Mouse (Mus musculus) CH12.LX (cell line): ENCODE results near the gene Olfr606.
"Not testable (repeated sequence)": the region's sequence is repeated elsewhere in the genome, so short reads cannot be mapped to it uniquely, and the experiment has no call there.

ENCODE experiments used
- CHD2 ChIP-seq: IDR thresholded peaks from 2 replicates; pipeline ENCODE4 v1.6.1; 2011; ENCODE audit warnings: low read length, improper control_type of control experiment
- CTCF ChIP-seq, 2 experiments: IDR thresholded peaks in 1 of 2; conservative IDR thresholded peaks in 1 of 2; 2 replicates each; pipeline ENCODE4 v1.5.1; 2011 to 2012; ENCODE audit warnings: low read depth in 2 of 2, low read length in 2 of 2, improper control_type of control experiment in 1 of 2, inconsistent platforms in 1 of 2, mild to moderate bottlenecking in 1 of 2, moderate library complexity in 1 of 2
- ELF1 ChIP-seq: IDR thresholded peaks from 2 replicates; pipeline ENCODE4 v1.6.1; 2014; ENCODE audit warnings: low read depth, mild to moderate bottlenecking, inconsistent platforms, low read length, improper control_type of control experiment
- EP300 ChIP-seq: IDR thresholded peaks from 2 replicates; pipeline ENCODE4 v1.6.1; 2011; ENCODE audit warnings: low read length, improper control_type of control experiment
- JUN ChIP-seq: IDR thresholded peaks from 2 replicates; pipeline ENCODE4 v1.6.1; 2011; ENCODE audit warnings: low read depth, mild to moderate bottlenecking, low read length, improper control_type of control experiment, moderate library complexity; ENCODE audit not compliant: insufficient read depth
- MAFK ChIP-seq: IDR thresholded peaks from 2 replicates; pipeline ENCODE4 v1.6.1; 2011; ENCODE audit warnings: low read length, improper control_type of control experiment; ENCODE audit not compliant: insufficient replicate concordance
- MAX ChIP-seq: IDR thresholded peaks from 2 replicates; pipeline ENCODE4 v1.6.1; 2011; ENCODE audit warnings: low read length, improper control_type of control experiment
- POLR2A ChIP-seq: IDR thresholded peaks from 2 replicates; pipeline ENCODE4 v1.6.1; 2011; ENCODE audit warnings: low read depth, mild to moderate bottlenecking, improper control_type of control experiment, low read length
- POLR2AphosphoS2 ChIP-seq: IDR thresholded peaks from 2 replicates; pipeline ENCODE4 v1.6.1; 2011; ENCODE audit warnings: low read depth, low read length, improper control_type of control experiment
- RCOR1 ChIP-seq: conservative IDR thresholded peaks from 2 replicates; pipeline ENCODE4 v1.6.1; 2012; ENCODE audit warnings: low read depth, mild to moderate bottlenecking, inconsistent platforms, low read length, improper control_type of control experiment
- USF2 ChIP-seq: conservative IDR thresholded peaks from 2 replicates; pipeline ENCODE4 v1.6.1; 2011; ENCODE audit warnings: low read depth, low read length, improper control_type of control experiment
- ZC3H11A ChIP-seq: IDR thresholded peaks from 2 replicates; pipeline ENCODE4 v1.6.1; 2012; ENCODE audit warnings: low read depth, mild to moderate bottlenecking, inconsistent platforms, low read length, improper control_type of control experiment
- ZMIZ1 ChIP-seq: IDR thresholded peaks from 2 replicates; pipeline ENCODE4 v1.6.1; 2012; ENCODE audit warnings: low read depth, mild to moderate bottlenecking, inconsistent platforms, low read length, improper control_type of control experiment
- ZNF384 ChIP-seq: IDR thresholded peaks from 2 replicates; pipeline ENCODE4 v1.6.1; 2012; ENCODE audit warnings: low read depth, low read length, improper control_type of control experiment, inconsistent platforms

DNA sequence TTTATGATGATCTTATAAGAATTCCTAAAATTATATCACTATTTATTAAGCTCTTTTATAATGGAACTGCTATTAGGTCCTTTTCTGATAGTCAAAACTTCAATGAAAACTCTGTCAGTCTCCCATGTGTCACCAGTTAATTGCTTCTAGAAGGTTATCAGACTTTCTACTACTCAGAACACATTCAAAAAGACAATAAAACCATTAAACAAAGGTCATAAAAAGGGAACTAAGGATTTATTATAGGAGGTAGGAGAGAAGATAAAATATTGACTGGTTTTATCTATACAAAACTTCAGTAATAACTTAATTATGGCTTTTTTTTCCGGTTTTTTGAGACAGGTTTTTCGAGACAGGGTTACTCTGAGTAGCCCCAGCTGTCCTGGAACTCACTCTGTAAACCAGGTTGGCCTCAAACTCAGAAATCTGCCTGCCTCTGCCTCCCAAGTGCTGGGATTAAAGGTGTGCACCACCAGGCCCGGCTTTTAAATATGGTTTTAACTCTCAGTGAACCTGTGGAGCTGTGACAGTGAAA, 42.3 kb upstream of the Olfr606 start:
- not testable (repeated sequence) for TF ChIP-seq USF2; ZC3H11A; CTCF (conservative IDR thresholded peaks at IDR 0.05 in 1 of 2, IDR thresholded peaks at IDR 0.05 in 1 of 2; ENCODE audit: low read depth in 2 of 2, low read length in 2 of 2); MAX; POLR2A; CHD2; ZNF384; JUN; EP300; POLR2AphosphoS2; ZMIZ1; RCOR1; ELF1; MAFK
